29 mouse cellular contexts compared by ENCODE assay signal in genomic region chr1:130085910-130086309, GRCm38 (mm10).
A peak's percentile ranks its signal among the peaks of the same experiment; 100 is the strongest.
DNase-seq lines count a peak whose midpoint lies in the region; ATAC-seq lines count a peak whose summit lies in the region.
"Had no signal": no experiment of that assay in that cellular context is flagged by ENCODE, and none has a peak within 500 bp of the region (broad histone marks: within the 10 kb centered on the region; RNA-seq: fewer than 3 reads in every experiment).

No protein-coding gene starts in this region.

- H3K36me3 ChIP-seq in lung, embryonic 16.5 days (ENCODE audit: control insufficient read depth, insufficient read depth, low read length): no peaks in the 10 kb centered on the region
- H3K36me3 ChIP-seq: embryonic facial prominence, embryonic 10.5 days; embryonic facial prominence, embryonic 13.5 days; G1E; hindbrain, embryonic 12.5 days; hindbrain, embryonic 15.5 days had no signal

- peak; percentile 56; the same call in 1 of the 2 replicates for ATAC-seq in lung, embryonic 16.5 days (ENCODE audit: low read depth)
- ATAC-seq: forebrain, embryonic 13.5 days; forebrain, embryonic 16.5 days; Patski had no signal

- 43% methylated on average over 2 of the region's 2 CpGs for WGBS in lung, embryonic 16.5 days

- no peak overlapping the region for H3K9ac ChIP-seq in lung, embryonic 16.5 days (ENCODE audit: low read length)
- H3K9ac ChIP-seq: embryonic facial prominence, embryonic 13.5 days; forebrain, embryonic 13.5 days; hindbrain, embryonic 12.5 days; hindbrain, embryonic 15.5 days had no signal

- peak; percentile 33 to 75 for DNase-seq in layer of hippocampus, adult 18-20 months (ENCODE audit: low spot score in 2 of 2)
- no peak for DNase-seq in layer of hippocampus, postnatal 10 days (ENCODE audit: low spot score in 2 of 2)
- no peak for DNase-seq in lung, postnatal 4 days
- DNase-seq in layer of hippocampus, adult 8-10 months (ENCODE audit: low spot score in 2 of 2): peak; percentile 15 to 21
- peak; percentile 18 to 23 for DNase-seq in layer of hippocampus, postnatal 36 days
- DNase-seq in T-cell, adult 2 months (ENCODE audit: low spot score): no peak
- no peak for DNase-seq in right cerebral cortex, adult 2 months (ENCODE audit: low spot score in 2 of 2)
- DNase-seq: adrenal gland, adult 2 months; adrenal gland, postnatal 14 days; B cell, adult 2 months; cerebellum, adult 11 months; cerebellum, adult 8-10 months; cerebellum, postnatal 10 days; cerebellum, postnatal 36 days; embryo, embryonic 11 days; gastrocnemius, postnatal 10 days; gastrocnemius, postnatal 36 days had no signal

- no peaks in the 10 kb centered on the region for H3K4me1 ChIP-seq in lung, embryonic 16.5 days (replicated peaks; ENCODE audit: control insufficient read depth, insufficient read depth, low read length)
- H3K4me1 ChIP-seq: embryonic facial prominence, embryonic 10.5 days; embryonic facial prominence, embryonic 13.5 days; forebrain, embryonic 13.5 days; hindbrain, embryonic 12.5 days; hindbrain, embryonic 15.5 days had no signal

- H3K4me2 ChIP-seq in lung, embryonic 16.5 days (ENCODE audit: low read depth, low read length): no peak overlapping the region
- H3K4me2 ChIP-seq: embryonic facial prominence, embryonic 13.5 days; forebrain, embryonic 13.5 days; heart, embryonic 11.5 days; hindbrain, embryonic 12.5 days; hindbrain, embryonic 15.5 days had no signal

- H3K9me3 ChIP-seq in lung, embryonic 16.5 days (ENCODE audit: control insufficient read depth, low read length): no peaks in the 10 kb centered on the region
- H3K9me3 ChIP-seq: embryonic facial prominence, embryonic 10.5 days; embryonic facial prominence, embryonic 13.5 days; forebrain, embryonic 13.5 days; G1E; hindbrain, embryonic 12.5 days; hindbrain, embryonic 15.5 days had no signal

- H3K27me3 ChIP-seq in lung, embryonic 16.5 days (ENCODE audit: control insufficient read depth, insufficient read depth, low read depth, low read length): no peaks in the 10 kb centered on the region
- H3K27me3 ChIP-seq: CH12.LX; embryonic facial prominence, embryonic 13.5 days; forebrain, embryonic 13.5 days; hindbrain, embryonic 12.5 days; hindbrain, embryonic 15.5 days; Patski had no signal

- no peak overlapping the region for H3K4me3 ChIP-seq in lung, embryonic 16.5 days (ENCODE audit: low read length)
- H3K4me3 ChIP-seq: embryonic facial prominence, embryonic 10.5 days; embryonic facial prominence, embryonic 13.5 days; erythroblast, embryonic 14.5 days; forebrain, embryonic 13.5 days; hindbrain, embryonic 12.5 days; hindbrain, embryonic 15.5 days had no signal

- H3K27ac ChIP-seq in lung, embryonic 16.5 days (ENCODE audit: low read length): no peak overlapping the region
- H3K27ac ChIP-seq: embryonic facial prominence, embryonic 10.5 days; embryonic facial prominence, embryonic 13.5 days; forebrain, embryonic 13.5 days; hindbrain, embryonic 12.5 days; hindbrain, embryonic 15.5 days had no signal

Comparison
In these comparisons a context has a peak if more than half of its experiments do, and no peak if none do; other contexts are left out.
1. DNase-seq: peak in layer of hippocampus, adult 18-20 months (2 of 2), layer of hippocampus, adult 8-10 months (2 of 2) and layer of hippocampus, postnatal 36 days (2 of 2); none in layer of hippocampus, postnatal 10 days (0 of 2), lung, postnatal 4 days (0 of 2), T-cell, adult 2 months (single experiment) and right cerebral cortex, adult 2 months (0 of 2).